Mouse (Mus musculus): ENCODE data around the gene Ift43.

GRCm38 (mm10) chr12:86181879-86182278 lies 99.5 kb downstream of the Ift43 start:
- TF ChIP-seq MAFK (IDR thresholded peaks at IDR 0.05; ENCODE audit: insufficient read depth, low read depth, low read length) (no peak), HCFC1 (IDR thresholded peaks at IDR 0.05; ENCODE audit: borderline replicate concordance, insufficient read depth, low read length) (no peak), CHD2 (IDR thresholded peaks at IDR 0.05; ENCODE audit: low read depth, low read length) (no peak), ZNF384 (IDR thresholded peaks at IDR 0.05; ENCODE audit: low read depth, low read length) (no peak), ZC3H11A (IDR thresholded peaks at IDR 0.05; ENCODE audit: borderline replicate concordance, low read depth, low read length) (no peak)
